Mouse (Mus musculus): ENCODE data around the gene Mthfd1. TPM values are rescaled to one million over a fixed set of nuclear protein-coding genes. Genes with fewer than 3 reads are reported as not detected.

Gene Mthfd1
- total RNA-seq, 4 experiments from 2014 or later, result 42.3 to 50.6 (median 43.3) TPM

DNA sequence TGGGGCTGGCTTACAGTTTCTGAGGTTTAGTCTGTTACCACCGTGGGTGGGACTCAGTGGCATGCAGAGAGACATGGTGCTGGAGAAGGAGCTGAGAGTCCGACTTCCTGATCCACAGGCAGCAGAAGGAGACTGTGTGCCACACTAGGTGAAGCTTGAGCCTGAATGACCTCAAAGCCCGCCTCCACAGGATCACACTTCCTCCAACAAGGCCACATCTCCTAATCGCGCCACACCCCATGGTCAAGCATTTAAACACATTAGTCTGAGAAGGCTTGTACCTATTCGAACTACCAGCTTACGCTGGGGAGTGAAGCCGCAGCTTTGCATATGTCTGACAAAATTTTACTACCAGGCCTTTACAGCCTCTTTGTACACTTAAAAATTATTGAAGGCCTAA is 50.0 kb downstream of the Mthfd1 start:
- no peak for DNase-seq

DNA sequence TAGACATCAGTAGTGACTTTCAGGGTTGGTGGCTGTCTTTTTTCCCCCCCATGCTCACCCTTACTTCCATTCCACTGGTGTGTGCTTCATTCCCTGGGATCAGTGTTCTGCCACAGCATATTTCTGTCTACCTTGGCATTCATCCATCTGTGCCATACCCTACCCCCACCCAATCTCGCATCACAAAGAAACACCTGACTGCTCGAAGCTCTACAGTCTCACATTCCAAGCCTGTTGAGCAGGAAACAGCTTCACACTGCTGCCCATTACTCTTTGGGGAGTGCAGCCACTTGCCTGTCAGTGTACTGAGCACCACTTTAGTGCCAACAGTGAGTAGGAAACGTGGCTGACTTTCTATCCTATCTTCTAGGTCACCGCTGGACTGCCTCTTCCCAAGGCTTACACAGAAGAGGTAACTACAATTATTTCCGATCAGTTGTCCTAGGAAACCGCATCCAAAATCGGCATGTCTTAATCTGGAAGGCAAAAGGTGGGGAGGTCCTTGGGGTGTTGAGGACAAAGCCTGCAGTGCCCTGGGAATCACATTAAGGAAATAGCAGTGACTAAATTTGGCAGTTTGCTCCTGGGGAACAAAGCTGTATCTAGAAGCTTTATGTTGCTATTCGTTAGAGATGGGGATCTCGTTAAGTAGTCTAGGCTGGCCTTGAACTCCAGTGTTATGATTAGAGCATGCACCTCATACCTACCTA is 51.9 kb downstream of the Mthfd1 start:
- DNase-seq, result no peak

GRCm38 (mm10) chr12:76307964-76308363 is 52.9 kb downstream of the Mthfd1 start:
- peak; percentile 9 for DNase-seq

DNA sequence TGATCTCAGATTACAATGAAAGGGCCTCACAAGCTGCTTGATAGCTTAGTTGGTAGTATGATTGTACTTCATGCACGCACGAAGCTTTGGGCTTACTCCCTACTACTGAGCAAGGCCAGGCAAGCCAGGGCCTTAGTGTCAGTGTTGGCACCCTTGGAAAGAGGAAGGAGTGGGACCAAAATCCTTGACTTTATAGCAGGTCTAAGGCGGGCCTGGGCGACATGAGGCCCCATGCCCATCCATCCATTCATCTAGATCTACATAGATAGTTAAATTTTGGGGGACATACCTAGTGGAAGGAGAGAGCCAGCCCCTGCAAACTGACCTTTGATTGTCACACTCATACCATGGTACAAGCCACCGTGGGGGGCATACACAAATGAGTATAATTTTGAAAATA is 53.3 kb downstream of the Mthfd1 start:
- no peak for DNase-seq

DNA sequence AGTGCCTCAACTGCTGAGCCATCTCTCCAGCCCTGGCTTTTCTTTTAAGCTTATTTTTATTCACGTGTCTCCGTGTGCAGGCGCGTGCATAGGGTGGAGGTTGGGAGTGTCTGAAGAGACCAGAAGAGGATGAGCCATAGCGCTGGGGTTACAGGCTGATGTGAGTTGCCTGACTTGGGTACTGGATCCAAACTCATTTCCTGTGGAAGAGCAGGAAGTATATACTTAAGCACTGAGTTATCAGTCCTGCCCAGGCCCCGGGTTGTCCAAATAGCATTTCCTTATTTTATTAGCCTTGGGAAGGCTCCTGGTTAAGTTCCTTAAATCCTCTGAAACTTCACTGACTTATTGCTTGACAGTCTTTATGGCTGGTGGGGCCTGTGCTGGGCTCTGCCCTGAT is 54.9 kb downstream of the Mthfd1 start:
- no peak for DNase-seq

- no peak for DNase-seq
These were observed 55.5 kb downstream of the Mthfd1 start for GRCm38 (mm10) chr12:76310633-76311032.

DNA sequence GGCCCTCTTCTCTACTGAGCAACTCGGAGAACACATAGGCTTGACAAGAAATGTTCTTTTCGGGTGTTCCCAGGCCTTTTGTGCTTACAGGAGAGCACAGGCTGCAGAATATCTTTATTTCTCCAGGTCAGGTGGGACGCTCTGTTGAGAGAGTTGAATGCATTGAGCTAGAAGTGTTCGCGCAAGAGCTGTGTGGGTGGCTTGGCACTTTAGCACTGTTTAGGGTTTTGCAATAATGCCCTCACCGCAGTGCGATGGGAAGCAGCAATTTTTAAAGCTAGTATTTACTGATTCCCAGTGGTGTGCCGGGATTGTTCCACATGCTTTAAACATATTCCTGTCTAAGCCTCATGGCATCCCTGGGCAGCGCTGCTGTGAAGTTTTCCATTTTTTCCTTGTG is 56.1 kb downstream of the Mthfd1 start:
- no peak for DNase-seq

DNA sequence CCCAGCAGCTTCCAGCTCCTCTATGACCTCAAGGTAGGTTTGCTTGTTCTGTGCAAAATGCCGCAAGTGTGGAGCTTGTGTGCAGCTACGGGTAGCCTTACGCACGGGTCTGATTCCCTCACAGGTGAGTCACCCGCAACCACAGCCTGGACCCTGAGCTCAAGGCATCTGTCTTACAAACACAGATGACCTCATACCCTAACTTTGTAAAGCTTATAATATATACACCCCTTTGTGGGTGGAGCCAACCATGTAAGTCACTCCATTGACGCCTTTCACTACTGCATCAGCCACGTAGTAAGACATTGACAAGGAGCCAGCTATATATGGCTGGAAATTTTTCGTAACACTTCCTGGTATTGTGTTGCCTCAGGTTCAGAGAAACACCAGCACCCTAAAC is 56.9 kb downstream of the Mthfd1 start:
- DNase-seq, result no peak

- DNase-seq, result no peak
These were observed 63.4 kb downstream of the Mthfd1 start for GRCm38 (mm10) chr12:76318282-76319212.

DNA sequence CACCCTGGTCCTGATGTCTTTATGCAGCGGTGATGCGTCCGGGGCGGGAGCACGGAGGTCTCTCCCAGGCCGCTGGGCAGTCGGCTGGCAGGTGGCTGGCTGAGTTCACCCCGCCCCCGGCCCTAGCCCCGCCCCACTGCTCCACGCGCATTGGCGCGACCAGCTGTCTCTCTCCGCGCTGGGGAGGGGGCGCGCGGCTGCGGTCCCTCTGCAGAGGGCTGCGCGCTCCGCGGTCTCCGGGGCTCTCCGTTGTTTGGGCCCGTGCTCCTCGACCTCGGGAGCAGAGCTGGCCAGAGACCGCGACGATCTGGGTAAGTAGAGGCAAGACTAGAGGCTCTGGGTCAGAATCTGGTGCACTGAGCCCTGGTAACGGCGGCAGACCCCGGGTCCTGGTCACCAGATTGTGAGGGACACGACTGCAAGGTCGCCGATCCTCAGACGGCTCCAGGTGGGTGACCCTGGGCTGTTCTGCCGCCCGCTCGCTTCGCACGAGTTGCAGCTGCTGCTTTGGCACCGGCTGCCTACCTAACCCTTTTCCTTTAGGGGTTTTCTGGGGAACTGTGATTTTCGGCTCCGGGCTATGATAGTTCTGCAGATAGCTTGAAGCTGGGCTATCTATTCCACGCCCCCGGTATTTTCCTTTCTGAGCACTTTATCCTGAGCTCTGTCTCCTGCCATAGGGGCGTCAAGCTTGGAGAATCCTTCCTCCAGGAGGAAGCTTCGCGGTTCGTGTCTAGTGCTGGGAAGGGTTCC is 69.8 kb downstream of the Mthfd1 start, which contains the start of gene Akap5:
Gene Akap5, plus strand, starts transcription at position 213 of the 753 bp plus-strand sequence.
- peak; percentile 14 for DNase-seq

DNA sequence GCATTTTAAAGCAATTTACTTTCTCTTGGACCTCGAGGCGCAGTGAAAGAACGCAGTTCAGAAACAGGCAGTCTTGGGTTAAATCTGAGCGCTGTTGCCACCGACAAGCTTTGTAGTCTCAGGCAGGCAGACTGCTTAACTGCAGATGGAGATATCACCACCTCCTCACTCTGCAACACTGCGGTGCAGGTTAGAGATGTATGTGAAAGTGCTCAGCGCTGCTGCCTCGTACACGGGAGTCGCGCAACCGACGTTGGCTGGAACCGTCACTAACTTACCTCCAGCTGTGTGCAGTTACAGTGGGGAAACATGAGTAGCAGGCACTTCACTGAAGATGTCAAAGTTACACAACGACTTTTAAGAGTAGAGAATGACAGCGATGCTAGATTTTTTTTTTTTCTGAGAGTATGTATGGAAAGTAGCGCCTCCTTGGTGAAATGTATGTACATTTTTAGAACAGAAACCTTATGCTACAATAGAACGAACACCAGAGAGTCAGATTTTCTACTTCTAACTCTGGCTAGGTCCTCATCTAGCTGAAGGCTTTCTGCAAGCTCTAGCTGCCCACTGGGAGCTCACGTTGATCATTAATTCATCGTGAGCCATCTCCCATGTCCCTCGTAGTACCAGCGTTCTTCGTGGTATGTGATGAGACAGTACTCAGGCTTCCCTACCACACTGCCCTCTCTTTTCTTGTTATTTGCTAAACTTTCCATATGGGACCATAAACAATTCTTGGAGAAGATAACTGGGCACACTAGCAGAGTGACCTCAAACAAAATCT is 71.5 kb downstream of the Mthfd1 start:
- DNase-seq, result no peak

GRCm38 (mm10) chr12:76328567-76329354 is 73.7 kb downstream of the Mthfd1 start:
- no peak for DNase-seq

DNA sequence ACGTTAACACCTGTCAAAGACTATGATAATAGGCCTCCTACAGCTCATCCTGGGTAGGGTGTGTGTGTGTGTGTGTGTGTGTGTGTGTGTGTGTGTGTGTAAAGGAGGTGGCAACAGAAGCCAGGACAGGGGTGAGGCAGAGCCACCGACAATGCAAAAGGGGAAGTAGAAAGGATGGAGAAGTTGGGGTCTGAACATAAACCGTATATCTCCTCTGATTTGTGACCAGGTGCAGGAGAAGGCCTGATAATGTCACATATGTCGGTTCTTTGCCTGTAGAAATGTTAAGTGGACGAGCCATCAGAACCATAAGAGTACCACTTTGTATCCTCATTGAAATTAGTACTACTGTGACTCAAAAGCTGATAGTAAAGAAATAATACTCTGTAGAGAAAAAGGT is 78.6 kb downstream of the Mthfd1 start:
- no peak for DNase-seq

- no peak for DNase-seq
These were observed 80.5 kb downstream of the Mthfd1 start for GRCm38 (mm10) chr12:76335641-76336040.

DNA sequence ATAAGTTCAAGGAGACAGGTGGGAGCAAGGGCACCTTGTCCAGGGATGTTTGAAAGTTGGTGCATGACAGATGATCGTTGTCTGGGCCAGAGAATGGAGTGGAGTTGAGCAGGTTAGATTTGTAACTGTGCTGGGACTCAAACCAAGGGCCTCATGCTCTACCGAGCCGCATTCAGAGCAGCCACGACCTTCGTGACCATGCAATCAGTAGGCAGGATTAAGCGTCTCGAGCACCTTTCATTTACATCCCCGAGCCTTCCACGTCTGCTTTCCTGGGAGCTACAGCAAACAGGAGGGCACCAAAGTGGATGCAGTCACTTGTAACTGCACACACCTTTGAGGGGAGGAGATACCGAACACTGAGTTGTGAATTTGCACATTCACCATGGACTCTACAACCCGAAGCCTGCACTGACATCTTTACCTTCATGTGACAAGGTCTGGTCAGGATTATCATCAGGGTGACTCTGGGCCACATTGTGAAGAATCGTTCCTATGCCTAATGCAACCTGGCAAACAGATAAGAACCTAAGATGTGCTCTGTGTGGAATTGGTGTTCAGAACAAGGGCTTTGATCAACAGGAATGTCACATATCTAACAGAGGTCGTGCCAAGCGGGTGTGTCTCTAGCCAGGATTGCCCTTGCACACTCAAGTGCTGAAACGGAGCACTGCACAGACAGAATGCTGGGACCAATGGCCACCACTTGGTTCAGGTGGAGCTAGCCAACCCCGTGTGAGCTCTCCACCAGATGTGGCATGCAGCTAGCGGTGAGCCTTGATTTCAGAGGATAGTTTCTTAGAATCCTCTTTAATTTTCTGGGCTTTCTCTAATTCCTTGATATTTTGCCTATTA is 81.2 kb downstream of the Mthfd1 start:
- no peak for DNase-seq

DNA sequence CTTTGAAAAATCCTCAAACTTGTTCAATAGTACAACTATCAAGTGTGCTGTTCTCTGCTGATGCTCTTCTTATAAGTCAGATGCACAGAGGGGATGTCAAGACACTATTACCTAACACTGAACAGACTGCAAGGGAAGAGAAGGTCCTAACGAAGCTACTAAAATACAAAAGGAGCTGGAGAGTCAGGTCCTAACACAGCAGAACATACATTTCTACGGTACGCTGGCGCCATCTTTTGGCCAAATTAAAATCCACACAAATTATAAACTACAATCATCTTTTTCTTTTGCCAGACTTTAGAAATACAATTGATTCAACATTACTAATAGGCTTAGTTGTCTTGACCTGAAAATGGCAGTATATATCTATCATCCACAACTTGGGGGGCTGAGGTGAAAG is 86.0 kb downstream of the Mthfd1 start:
- no peak for DNase-seq

GRCm38 (mm10) chr12:76345759-76346455 is 90.8 kb downstream of the Mthfd1 start:
- no peak for DNase-seq

- DNase-seq, result no peak
These were observed 94.7 kb downstream of the Mthfd1 start for GRCm38 (mm10) chr12:76349680-76350220.

GRCm38 (mm10) chr12:76360868-76361267 is 105.8 kb downstream of the Mthfd1 start:
- no peak for DNase-seq
